Mouse (Mus musculus): ENCODE measurements around the gene C2cd4d.

The C2cd4d gene

GRCm38 (mm10) chr3:94362138-94362537 lies at the start of gene C2cd4d:
C2cd4d (plus strand) TSS chr3:94362438.
- no peak for DNase-seq (ENCODE audit: inconsistent ontology term)

- DNase-seq (ENCODE audit: inconsistent ontology term): no peak
Observed at GRCm38 (mm10) chr3:94328681-94329080, 33.6 kb upstream of the C2cd4d start.

- DNase-seq (ENCODE audit: inconsistent ontology term): no peak
Observed at GRCm38 (mm10) chr3:94334442-94334841, 27.8 kb upstream of the C2cd4d start.

- DNase-seq (ENCODE audit: inconsistent ontology term): no peak
Observed at GRCm38 (mm10) chr3:94338522-94338921, 23.7 kb upstream of the C2cd4d start.

GRCm38 (mm10) chr3:94341959-94342422 lies 20.2 kb upstream of the C2cd4d start, which contains the start of gene Them5:
Them5 (plus strand) TSS chr3:94342099.
- DNase-seq (ENCODE audit: inconsistent ontology term): no peak

GRCm38 (mm10) chr3:94342552-94342951 lies 19.7 kb upstream of the C2cd4d start:
- DNase-seq (ENCODE audit: inconsistent ontology term): no peak

GRCm38 (mm10) chr3:94344182-94344581 lies 18.1 kb upstream of the C2cd4d start:
- no peak for DNase-seq (ENCODE audit: inconsistent ontology term)

- DNase-seq (ENCODE audit: inconsistent ontology term): no peak
Observed at GRCm38 (mm10) chr3:94344897-94345296, 17.3 kb upstream of the C2cd4d start.

GRCm38 (mm10) chr3:94348146-94348545 lies 14.1 kb upstream of the C2cd4d start:
- no peak for DNase-seq (ENCODE audit: inconsistent ontology term)

GRCm38 (mm10) chr3:94360812-94361211 lies 1.4 kb upstream of the C2cd4d start:
- no peak for DNase-seq (ENCODE audit: inconsistent ontology term)

- DNase-seq (ENCODE audit: inconsistent ontology term): peak; percentile 62
Observed at GRCm38 (mm10) chr3:94363291-94364153, 1.3 kb downstream of the C2cd4d start.

- no peak for DNase-seq (ENCODE audit: inconsistent ontology term)
Observed at GRCm38 (mm10) chr3:94364154-94364526, 1.9 kb downstream of the C2cd4d start.

- peak; percentile 73 for DNase-seq (ENCODE audit: inconsistent ontology term)
Observed at GRCm38 (mm10) chr3:94366761-94367160, 4.5 kb downstream of the C2cd4d start.

GRCm38 (mm10) chr3:94367511-94367910 lies 5.3 kb downstream of the C2cd4d start:
- no peak for DNase-seq (ENCODE audit: inconsistent ontology term)

- DNase-seq (ENCODE audit: inconsistent ontology term): no peak
Observed at GRCm38 (mm10) chr3:94368631-94369030, 6.4 kb downstream of the C2cd4d start.

- DNase-seq (ENCODE audit: inconsistent ontology term): no peak
Observed at GRCm38 (mm10) chr3:94369709-94370108, 7.5 kb downstream of the C2cd4d start.

GRCm38 (mm10) chr3:94371637-94372036 lies 9.4 kb downstream of the C2cd4d start:
- peak; percentile 83 for DNase-seq (ENCODE audit: inconsistent ontology term)

- DNase-seq (ENCODE audit: inconsistent ontology term): no peak
Observed at GRCm38 (mm10) chr3:94372038-94372437, 9.8 kb downstream of the C2cd4d start.

- DNase-seq (ENCODE audit: inconsistent ontology term): peak; percentile 34
Observed at GRCm38 (mm10) chr3:94372641-94373040, 10.4 kb downstream of the C2cd4d start, which contains the start of gene Rorc. Rorc (plus strand) TSS chr3:94372794.

GRCm38 (mm10) chr3:94373090-94373489 lies 10.9 kb downstream of the C2cd4d start:
- DNase-seq (ENCODE audit: inconsistent ontology term): peak; percentile 36

GRCm38 (mm10) chr3:94373597-94374011 lies 11.4 kb downstream of the C2cd4d start:
- DNase-seq (ENCODE audit: inconsistent ontology term): peak; percentile 44

GRCm38 (mm10) chr3:94374636-94375035 lies 12.4 kb downstream of the C2cd4d start:
- DNase-seq (ENCODE audit: inconsistent ontology term): no peak

GRCm38 (mm10) chr3:94375146-94375545 lies 12.9 kb downstream of the C2cd4d start:
- peak; percentile 55 for DNase-seq (ENCODE audit: inconsistent ontology term)
